Mouse (Mus musculus) cortical plate, adult 2 months (tissue): Measurements from ENCODE around the gene Extl2.

ENCODE experiments used
- CTCF ChIP-seq: fragments of 200-500 bp; IDR thresholded peaks from 2 replicates; pipeline ENCODE4 v1.5.1; 2011; ENCODE audit warnings: mild to moderate bottlenecking, control low read depth, low read length; ENCODE audit not compliant: insufficient read depth; ENCODE audit errors: extremely low read depth
- POLR2A ChIP-seq: fragments of 200-500 bp; IDR thresholded peaks from 2 replicates; pipeline ENCODE4 v1.6.1; 2011; ENCODE audit warnings: mild to moderate bottlenecking, low read length, control low read depth; ENCODE audit not compliant: insufficient read depth; ENCODE audit errors: extremely low read depth

DNA sequence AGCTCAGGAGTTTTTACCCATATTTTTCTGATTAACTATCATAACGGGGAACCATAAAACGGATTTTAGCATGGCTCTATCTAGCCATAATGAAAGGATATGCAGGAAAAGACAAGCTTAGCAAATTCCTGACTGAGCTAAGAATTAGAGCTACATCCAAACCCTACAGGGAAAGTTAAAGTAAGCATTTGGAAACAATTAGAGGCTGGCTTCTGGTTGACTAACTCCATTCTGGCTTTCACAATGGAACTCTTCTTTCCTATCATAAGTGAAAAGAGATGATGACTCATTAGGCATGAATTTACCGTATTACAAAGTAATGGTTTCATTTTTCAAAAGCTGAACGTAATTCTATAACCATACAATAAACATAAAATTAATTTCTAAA lies 45.2 kb upstream of the Extl2 start:
- TF ChIP-seq CTCF (no peak), POLR2A (no peak)
